Mouse (Mus musculus) left cerebral cortex, adult 11 months (tissue): ENCODE measurements around the gene Ypel1.

Source experiments
- DNase-seq: peaks from one replicate; pipeline ENCODE4 v3.0.0; 2022; ENCODE audit warnings: low spot score

Ypel1 gene

GRCm38 (mm10) chr16:17069511-17070443 is at the start of gene Ypel1:
TSS of gene Ypel1 (plus strand) at chr16:17069696.
- DNase-seq: peak; percentile 61

GRCm38 (mm10) chr16:17024469-17025148 is 44.9 kb upstream of the Ypel1 start:
- DNase-seq: no peak

GRCm38 (mm10) chr16:17029971-17030695 is 39.4 kb upstream of the Ypel1 start:
- DNase-seq: peak; percentile 18

- DNase-seq: no peak
These were observed 35.7 kb upstream of the Ypel1 start for GRCm38 (mm10) chr16:17033754-17034153.

- no peak for DNase-seq
These were observed 28.8 kb upstream of the Ypel1 start for GRCm38 (mm10) chr16:17040716-17041115.

- DNase-seq: no peak
These were observed 28.1 kb upstream of the Ypel1 start for GRCm38 (mm10) chr16:17041417-17041816.

- no peak for DNase-seq
These were observed 25.2 kb upstream of the Ypel1 start for GRCm38 (mm10) chr16:17044320-17044719.

- DNase-seq: no peak
These were observed 24.2 kb upstream of the Ypel1 start for GRCm38 (mm10) chr16:17045287-17045686.

- DNase-seq: no peak
These were observed 19.6 kb upstream of the Ypel1 start for GRCm38 (mm10) chr16:17049886-17050285.

GRCm38 (mm10) chr16:17052087-17052486 is 17.4 kb upstream of the Ypel1 start:
- DNase-seq: no peak

- DNase-seq: no peak
These were observed 15.6 kb upstream of the Ypel1 start for GRCm38 (mm10) chr16:17053903-17054302.

- no peak for DNase-seq
These were observed 13.9 kb upstream of the Ypel1 start for GRCm38 (mm10) chr16:17055584-17055983.

GRCm38 (mm10) chr16:17062338-17062737 is 7.2 kb upstream of the Ypel1 start:
- DNase-seq: no peak

GRCm38 (mm10) chr16:17067552-17067951 is 1.9 kb upstream of the Ypel1 start:
- DNase-seq: no peak

- DNase-seq: no peak
These were observed 1.2 kb downstream of the Ypel1 start for GRCm38 (mm10) chr16:17070716-17071115.

GRCm38 (mm10) chr16:17073000-17073399 is 3.5 kb downstream of the Ypel1 start:
- no peak for DNase-seq

- no peak for DNase-seq
These were observed 6.8 kb downstream of the Ypel1 start for GRCm38 (mm10) chr16:17076301-17076700.

- no peak for DNase-seq
These were observed 7.4 kb downstream of the Ypel1 start for GRCm38 (mm10) chr16:17076869-17077268.

GRCm38 (mm10) chr16:17078101-17078500 is 8.6 kb downstream of the Ypel1 start:
- no peak for DNase-seq

- no peak for DNase-seq
These were observed 12.8 kb downstream of the Ypel1 start for GRCm38 (mm10) chr16:17082121-17082792.

- DNase-seq: no peak
These were observed 16.1 kb downstream of the Ypel1 start for GRCm38 (mm10) chr16:17085636-17086035.

GRCm38 (mm10) chr16:17086241-17086640 is 16.7 kb downstream of the Ypel1 start:
- DNase-seq: no peak
